Mouse (Mus musculus) cerebellum, adult 2 months (tissue): ENCODE measurements around the gene Btg1. TPM values are rescaled to one million over a fixed set of nuclear protein-coding genes. Genes with fewer than 3 reads are reported as not detected.

Source experiments
- DNase-seq, 2 experiments: peaks; one replicate each; pipeline ENCODE4 v3.0.0; 2021
- H3K27ac ChIP-seq: fragments of 200-500 bp; 2 replicates; pipeline ENCODE4 v1.5.1; 2012; ENCODE audit warnings: low read length, control low read depth, inconsistent platforms; ENCODE audit not compliant: insufficient read depth
- H3K27me3 ChIP-seq: fragments of 200-500 bp; 2 replicates; pipeline ENCODE4 v1.6.1; 2012; ENCODE audit warnings: inconsistent platforms, mild to moderate bottlenecking, low read length, moderate library complexity; ENCODE audit not compliant: control insufficient read depth, insufficient read depth
- H3K4me1 ChIP-seq: fragments of 200-500 bp; 2 replicates; pipeline ENCODE4 v1.6.1; 2011; ENCODE audit warnings: low read length; ENCODE audit not compliant: control insufficient read depth, insufficient read depth
- H3K4me3 ChIP-seq: fragments of 200-500 bp; replicated peaks from 2 replicates; pipeline ENCODE3; 2011; ENCODE audit warnings: mild to moderate bottlenecking, low read depth, low read length, control low read depth; ENCODE audit not compliant: insufficient read depth
- CTCF ChIP-seq: fragments of 200-500 bp; IDR thresholded peaks from 2 replicates; pipeline ENCODE4 v1.5.1; 2011; ENCODE audit warnings: low read depth, mild to moderate bottlenecking, control low read depth, low read length, moderate library complexity, borderline replicate concordance; ENCODE audit not compliant: insufficient read depth
- POLR2A ChIP-seq: fragments of 200-500 bp; IDR thresholded peaks from 2 replicates; pipeline ENCODE4 v1.6.1; 2011; ENCODE audit warnings: low read length, control low read depth, borderline replicate concordance; ENCODE audit not compliant: insufficient read depth
- WGBS: fragments of 180-500 bp; shearing (Covaris S2); methylation state at CpG from one replicate; pipeline ENCODE4 v1.1.7; 2018; 5-methylcytosine and 5-hydroxymethylcytosine counted together
- polyA plus RNA-seq: library from polyadenylated mRNA; depleted of rRNA; stranded (reverse); fragments of >200 nt; gene quantifications from 2 replicates; pipeline ENCODE4 v1.2.3, GENCODE M21; 2012

The Btg1 gene
- polyA plus RNA-seq, 1 experiment, result 87.6 TPM

GRCm38 (mm10) chr10:96662976-96663375 lies 46.2 kb downstream of the Btg1 start:
- peaks cover 24% of the 10 kb centered on the region for H3K4me1 ChIP-seq

GRCm38 (mm10) chr10:96663739-96664430 lies 47.1 kb downstream of the Btg1 start:
- WGBS, result 90% methylated on average over 9 of the region's 9 CpGs
- no peak for TF ChIP-seq POLR2A
- TF ChIP-seq CTCF, result no peak
- Histone ChIP-seq H3K27me3 (no peaks in the 10 kb centered on the region), H3K4me3 (no peak overlapping the region), H3K4me1 (peaks cover 20% of the 10 kb centered on the region), H3K27ac (no peak overlapping the region)
- DNase-seq, result no peak

More at GRCm38 (mm10) chr10:96662976-96663375, 46.2 kb downstream of the Btg1 start:
- no peaks in the 10 kb centered on the region for H3K27me3 ChIP-seq
- TF ChIP-seq CTCF (no peak), POLR2A (no peak)
- no peak overlapping the region for H3K27ac ChIP-seq
- WGBS, result 37% methylated on average over 4 of the region's 4 CpGs
- no peak for DNase-seq
- no peak overlapping the region for H3K4me3 ChIP-seq
